Mouse (Mus musculus): Measurements from ENCODE around the gene Casc3.

Casc3 gene

GRCm38 (mm10) chr11:98871416-98871815 lies 66.7 kb downstream of the Casc3 start:
- DNase-seq (ENCODE audit: low spot score): no peak

GRCm38 (mm10) chr11:98872040-98872439 lies 67.3 kb downstream of the Casc3 start:
- no peak for DNase-seq (ENCODE audit: low spot score)

GRCm38 (mm10) chr11:98873900-98874299 lies 69.2 kb downstream of the Casc3 start:
- no peak for DNase-seq (ENCODE audit: low spot score)

- no peak for DNase-seq (ENCODE audit: low spot score)
These were observed 72.3 kb downstream of the Casc3 start for GRCm38 (mm10) chr11:98877001-98877400.
